Mouse (Mus musculus) left cerebral cortex, adult 8-10 months (tissue): ENCODE data around the gene Rgl2. TPM values are rescaled to one million over a fixed set of nuclear protein-coding genes. Genes with fewer than 3 reads are reported as not detected.
A peak's percentile ranks its signal among the peaks of the same experiment; 100 is the strongest.

Experiments
- DNase-seq, 2 experiments: peaks; one replicate each; pipeline ENCODE4 v3.0.0; 2022; ENCODE audit warnings: low spot score in 2 of 2
- total RNA-seq, 4 experiments: library from RNA; stranded (reverse); gene quantifications; 2 replicates each; pipeline ENCODE4 v1.2.4; 2022

The Rgl2 gene
- total RNA-seq, 4 experiments from 2014 or later = 48.9 to 73.4 (median 60.6) TPM

DNA sequence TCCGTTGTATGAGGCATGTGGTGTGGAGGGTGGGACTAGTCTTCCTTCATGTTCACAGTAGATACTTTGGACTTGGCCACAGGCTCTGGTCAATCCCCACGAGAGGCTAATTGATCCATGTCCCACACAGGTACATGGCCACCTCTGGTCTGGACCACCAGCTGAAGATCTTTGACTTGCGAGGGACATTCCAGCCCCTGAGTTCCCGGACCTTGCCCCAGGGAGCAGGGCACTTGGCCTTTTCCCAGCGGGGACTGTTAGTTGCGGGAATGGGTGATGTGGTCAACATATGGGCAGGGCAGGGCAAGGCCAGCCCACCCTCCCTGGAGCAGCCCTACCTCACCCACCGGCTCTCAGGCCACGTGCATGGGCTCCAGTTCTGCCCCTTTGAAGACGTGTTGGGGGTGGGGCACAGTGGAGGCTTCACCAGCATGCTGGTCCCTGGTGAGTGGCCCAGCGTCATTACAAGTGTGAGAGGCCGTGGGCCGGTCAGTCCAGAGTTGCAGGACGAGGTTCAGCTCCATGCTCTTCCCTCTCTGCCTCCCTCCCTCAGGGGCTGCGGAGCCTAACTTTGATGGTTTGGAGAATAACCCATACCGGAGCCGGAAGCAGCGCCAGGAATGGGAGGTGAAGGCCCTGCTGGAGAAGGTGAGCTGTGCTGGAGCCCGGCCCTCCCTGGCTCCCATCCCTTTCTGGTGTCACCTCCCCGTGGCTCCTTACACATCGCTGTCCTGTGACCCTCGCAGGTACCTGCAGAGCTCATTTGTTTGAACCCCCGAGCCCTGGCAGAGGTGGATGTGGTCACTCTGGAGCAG is 19.0 kb downstream of the Rgl2 start:
- no peak for DNase-seq

- DNase-seq = no peak
These were observed 19.7 kb downstream of the Rgl2 start for GRCm38 (mm10) chr17:33948905-33949537.

DNA sequence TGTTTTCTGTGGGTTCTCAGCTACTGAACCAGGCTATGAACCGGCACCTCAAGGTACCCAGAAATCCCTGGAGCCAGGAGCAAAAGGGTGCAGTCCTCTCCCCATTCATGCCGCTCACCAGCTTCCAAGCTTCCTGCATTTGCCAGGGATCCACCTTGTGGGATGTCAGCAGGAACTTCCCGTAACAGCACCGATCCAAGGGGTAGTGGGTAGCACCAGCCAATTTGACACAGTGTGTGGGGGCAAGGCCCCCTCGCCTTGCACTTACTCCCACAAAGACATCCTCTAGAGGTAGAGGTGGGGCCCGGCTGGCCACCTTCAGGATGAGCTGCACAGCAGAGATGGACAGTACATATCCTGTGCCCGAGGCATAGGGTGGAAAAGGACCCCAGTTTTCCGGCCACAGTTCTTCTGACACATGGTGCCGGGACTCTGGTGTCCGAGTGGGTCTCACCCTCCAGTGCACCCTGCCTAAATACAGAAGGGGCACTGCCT is 20.8 kb downstream of the Rgl2 start:
- no peak for DNase-seq

DNA sequence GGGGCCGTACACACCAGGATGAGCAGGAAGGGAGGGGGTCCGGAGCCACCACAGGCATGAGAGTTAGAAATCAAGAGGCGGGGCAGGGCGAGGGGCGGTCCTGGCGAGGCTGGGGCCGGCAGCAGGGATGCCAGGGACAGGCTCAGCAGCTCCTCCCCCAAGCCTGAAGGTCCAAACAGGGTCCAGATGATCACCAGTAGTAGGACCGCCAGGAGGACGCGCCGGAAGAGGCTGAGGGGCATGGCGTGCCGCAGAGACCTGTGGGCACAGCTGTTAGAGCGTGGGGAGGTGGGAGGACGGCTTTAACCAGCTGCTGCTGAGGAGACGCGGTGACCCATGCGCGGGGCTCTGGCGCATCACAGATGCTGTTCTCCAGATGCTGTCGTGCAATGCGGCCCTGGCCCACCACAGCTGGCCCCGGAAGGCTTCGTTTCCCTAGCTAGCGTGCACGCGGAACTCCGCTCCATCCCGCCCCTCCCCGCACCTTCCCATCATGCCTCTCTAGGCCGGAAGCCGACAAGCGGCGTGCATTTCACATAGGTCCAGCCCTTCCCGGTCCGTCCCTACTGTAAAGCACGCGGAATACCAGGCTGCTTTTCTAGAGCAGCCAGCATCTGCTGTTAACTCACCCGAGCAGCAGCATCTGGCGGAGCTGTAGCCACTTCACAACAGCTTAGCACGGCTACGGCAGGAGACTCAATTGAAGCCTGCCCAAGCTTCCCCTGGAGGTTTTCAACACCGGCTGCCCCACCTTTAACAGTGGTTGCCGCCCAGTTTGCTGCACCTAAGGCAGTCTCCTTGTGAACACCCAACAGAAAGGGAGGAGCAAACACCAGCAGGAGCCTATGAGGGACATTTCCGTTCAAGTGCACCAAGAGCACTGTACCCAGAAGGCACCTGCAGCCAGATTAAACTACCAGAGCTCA is 21.9 kb downstream of the Rgl2 start, which contains the start of gene B3galt4:
TSS of gene B3galt4 (minus strand) at position 468 of the 926 bp plus-strand sequence.
- peak; percentile 59 to 71 for DNase-seq

GRCm38 (mm10) chr17:33952015-33952414 is 22.7 kb downstream of the Rgl2 start:
- DNase-seq = peak in 1 of 2 experiments; percentile 12

DNA sequence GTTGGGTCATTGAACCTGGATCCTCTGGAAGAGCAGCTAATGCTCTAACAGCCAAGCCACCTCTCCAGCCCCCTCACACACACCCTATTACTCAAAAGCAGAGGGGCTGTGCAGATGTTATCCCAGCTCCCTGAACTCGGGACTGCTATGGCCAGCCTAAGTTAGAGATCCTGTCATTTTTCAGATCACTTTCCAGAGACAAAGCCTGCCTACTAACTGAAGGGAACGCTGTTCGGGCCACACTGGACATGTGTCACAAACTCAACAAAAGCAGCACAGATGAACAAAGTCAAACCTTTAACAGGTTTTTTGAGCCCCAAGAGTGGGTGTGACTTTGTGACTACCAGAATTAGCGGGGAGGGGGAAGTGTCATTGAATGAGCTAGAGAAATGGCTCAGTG is 23.5 kb downstream of the Rgl2 start:
- DNase-seq = peak in 1 of 2 experiments; percentile 5

DNA sequence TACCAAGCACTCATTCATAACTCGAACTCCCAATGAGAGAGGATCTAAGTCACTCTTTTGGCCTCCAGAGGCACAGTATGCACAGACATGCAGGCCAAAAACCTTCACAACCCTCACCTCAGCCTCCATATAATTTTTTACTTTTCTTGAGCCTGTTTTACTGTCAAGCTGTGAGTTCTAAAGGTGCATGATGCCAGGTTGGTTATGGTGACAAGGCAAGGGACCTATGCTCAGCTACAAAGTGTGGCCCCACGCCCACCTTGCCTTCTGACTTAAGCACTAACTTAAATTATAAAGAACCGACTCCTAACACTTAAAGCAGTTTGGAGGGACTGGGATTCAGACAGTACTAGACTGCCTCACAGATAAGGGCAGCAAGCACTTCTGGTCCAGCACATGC is 24.0 kb downstream of the Rgl2 start:
- DNase-seq = no peak

- peak in 1 of 2 experiments; percentile 4 for DNase-seq
These were observed 24.7 kb downstream of the Rgl2 start for GRCm38 (mm10) chr17:33953961-33954565.

DNA sequence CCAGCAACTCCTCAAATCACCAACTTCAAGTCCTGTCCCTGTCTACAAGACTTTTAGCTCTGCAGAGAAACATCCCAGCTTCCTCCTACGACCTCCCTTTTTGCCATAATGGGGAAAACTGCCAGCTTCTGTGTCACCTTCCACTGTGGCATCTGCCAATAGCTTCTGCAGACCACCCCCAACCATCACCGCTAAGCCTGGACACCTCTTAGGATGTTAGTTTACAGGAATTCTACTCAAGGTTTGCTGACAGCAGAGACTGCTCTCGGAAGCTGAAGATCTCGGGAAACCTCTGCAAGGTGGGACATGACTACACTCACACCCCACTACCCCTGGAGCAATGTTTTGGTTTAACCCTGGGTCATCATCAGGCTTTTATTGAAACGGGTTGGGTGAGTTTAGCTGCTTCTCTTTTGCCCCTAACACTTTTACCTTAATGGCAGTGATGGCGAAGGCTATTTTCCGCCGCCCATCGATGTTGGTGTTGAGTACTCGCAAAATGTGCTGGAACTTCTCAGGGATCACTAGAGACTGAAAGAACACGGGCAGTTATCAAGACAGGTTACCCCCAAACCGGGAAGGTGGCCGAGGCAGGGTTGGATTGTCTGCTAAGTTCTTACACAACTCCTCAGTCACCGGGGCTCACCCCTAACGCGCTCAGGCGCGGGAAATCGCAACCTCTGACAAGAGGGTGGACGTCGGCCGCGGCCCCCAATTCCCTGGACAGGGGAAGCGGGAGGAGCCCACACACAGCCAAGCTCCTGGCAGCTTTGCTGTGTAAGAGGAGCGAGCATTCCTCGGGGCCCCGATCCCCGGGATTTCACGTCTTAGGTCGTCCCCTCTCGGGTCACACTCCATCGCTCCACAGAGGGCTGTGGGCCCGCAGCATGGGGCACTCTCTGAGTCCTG is 25.6 kb downstream of the Rgl2 start:
- DNase-seq = no peak

GRCm38 (mm10) chr17:33955555-33956214 is 26.3 kb downstream of the Rgl2 start, which contains the start of the genes Vps52 and Rps18:
Vps52 (plus strand) TSS chr17:33955812.
Rps18 (minus strand) TSS chr17:33956001.
- peak; percentile 92 to 97 for DNase-seq

DNA sequence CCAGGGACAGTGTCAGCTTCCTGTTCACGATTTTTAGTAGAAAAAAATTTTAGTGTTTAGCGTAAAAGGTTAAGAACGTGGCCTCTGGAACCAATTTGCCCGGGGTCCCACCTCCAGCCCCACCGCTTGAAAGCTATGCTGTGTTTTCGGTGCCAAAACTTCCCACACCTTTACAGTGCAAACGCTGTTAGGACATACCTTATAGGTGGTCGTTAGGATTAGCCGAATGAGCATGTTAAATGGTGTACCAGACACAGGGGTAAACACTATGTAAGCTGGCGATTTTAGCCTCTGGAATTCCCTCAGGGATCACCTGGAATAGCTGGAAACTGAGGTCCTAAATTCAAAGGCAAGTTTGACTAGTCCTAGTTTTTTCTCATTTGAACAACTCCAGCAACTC is 27.0 kb downstream of the Rgl2 start:
- DNase-seq = no peak

- no peak for DNase-seq
These were observed 28.1 kb downstream of the Rgl2 start for GRCm38 (mm10) chr17:33957493-33957892.

DNA sequence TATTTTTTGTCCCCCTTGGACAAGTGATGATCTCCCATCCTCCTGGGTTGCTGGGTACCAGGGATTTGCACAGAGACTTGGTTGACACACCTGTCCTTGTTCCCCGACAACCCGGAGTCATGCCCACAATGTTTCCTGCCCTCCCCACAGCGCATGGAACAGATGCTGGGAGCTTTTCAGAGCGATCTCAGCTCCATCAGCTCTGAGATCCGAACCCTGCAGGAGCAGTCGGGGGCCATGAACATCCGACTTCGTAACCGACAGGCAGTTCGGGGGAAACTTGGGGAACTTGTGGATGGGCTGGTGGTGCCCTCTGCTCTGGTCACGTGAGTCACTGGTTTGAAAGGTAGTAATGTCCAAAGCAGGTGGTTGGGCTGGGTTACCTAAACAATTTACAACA is 29.1 kb downstream of the Rgl2 start:
- no peak for DNase-seq

DNA sequence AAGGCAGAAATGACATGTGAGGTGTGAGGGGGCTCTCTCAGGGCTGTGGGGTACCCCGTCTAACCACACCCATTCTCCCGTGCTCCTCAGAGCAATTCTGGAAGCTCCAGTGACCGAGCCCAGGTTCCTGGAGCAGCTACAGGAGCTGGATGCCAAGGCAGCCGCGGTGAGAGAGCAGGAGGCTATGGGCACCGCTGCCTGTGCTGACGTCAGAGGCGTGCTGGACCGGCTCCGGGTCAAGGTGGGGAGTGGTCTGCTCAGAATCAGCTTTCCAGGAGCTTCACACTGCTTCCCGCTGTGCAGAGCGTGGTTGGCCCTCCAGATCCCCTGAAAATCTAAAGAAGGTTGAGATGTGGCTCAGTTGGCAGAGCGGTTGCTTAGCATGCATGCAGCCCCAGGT is 29.8 kb downstream of the Rgl2 start:
- no peak for DNase-seq

- DNase-seq = no peak
These were observed 30.6 kb downstream of the Rgl2 start for GRCm38 (mm10) chr17:33959948-33960347.

GRCm38 (mm10) chr17:33962876-33963275 is 33.5 kb downstream of the Rgl2 start:
- no peak for DNase-seq

DNA sequence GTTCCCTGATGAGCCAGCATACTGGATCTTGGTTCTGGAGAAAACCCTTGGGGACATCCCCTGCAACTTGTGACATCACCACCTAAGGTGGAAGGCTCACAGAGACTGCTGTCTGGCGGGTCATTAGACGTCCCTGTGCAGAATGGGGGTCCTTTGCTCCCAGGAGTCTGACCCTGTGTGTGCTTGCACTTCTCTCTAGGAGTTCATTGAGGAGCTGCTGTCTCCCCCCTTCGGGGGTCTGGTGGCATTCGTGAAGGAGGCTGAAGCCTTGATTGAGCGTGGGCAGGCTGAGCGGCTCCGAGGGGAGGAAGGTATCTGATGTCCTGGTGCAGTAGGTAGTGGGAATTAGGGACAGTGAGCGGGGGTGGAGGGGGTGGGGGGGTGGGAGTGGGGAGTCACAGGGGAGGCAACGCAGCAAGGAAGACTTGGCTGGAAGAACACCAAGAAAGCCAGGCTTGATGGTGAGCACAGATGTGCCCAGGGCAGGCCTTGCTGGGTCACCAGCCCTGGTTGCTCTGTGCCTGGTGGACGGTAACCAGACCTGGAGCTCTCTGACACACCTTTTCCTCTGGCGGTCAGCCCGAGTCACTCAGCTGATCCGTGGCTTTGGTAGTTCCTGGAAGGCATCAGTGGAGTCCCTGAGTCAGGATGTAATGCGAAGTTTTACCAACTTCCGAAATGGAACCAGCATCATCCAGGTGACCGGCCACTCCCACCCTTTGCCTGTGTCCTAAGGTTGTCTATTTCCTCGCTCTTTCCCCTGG is 35.9 kb downstream of the Rgl2 start:
- no peak for DNase-seq

DNA sequence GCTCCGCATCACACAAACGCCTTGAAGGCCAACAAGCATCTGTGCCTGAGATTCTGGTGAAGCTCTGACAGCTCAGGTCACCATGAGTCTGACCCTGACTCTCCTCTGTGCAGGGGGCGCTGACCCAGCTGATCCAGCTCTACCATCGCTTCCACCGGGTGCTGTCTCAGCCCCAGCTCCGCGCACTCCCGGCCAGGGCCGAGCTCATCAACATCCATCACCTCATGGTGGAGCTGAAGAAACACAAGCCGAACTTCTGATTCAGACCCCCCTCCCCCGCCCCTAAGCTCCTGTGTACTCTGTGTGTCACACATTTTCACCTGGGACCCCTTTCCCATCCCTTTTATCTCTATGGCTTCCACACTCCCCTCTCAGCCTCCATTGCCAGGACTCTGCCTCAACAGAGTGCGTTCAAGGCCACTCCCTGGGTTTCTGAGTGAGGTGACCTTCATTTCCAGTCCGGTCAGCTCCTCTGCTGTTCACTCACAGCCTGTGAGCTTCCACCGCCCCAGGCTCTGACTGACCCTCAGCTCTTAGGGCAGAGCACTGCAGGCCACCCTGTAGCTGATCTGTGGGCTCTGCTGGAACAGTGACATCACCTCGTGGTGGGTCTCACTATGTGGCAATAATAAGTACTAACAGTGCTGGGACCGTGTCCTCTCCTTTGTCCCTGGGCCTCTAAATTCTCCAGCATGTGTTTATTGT is 36.7 kb downstream of the Rgl2 start:
- DNase-seq = no peak
